Mouse (Mus musculus) mouse trophoblast stem cell (cell line): ENCODE measurements around the gene Nusap1.
"Not testable (repeated sequence)": the region's sequence is repeated elsewhere in the genome, so short reads cannot be mapped to it uniquely, and the experiment has no call there.

Experiments used
- in situ Hi-C, 2 experiments: fragments of 300-500 bp; cut with MseI, MboI; formaldehyde crosslinking; loops; 2 replicates in 1 of 2; 3 replicates in 1 of 2; pipeline ENCODE4 v1.15.1; 2025

Nusap1 gene

DNA sequence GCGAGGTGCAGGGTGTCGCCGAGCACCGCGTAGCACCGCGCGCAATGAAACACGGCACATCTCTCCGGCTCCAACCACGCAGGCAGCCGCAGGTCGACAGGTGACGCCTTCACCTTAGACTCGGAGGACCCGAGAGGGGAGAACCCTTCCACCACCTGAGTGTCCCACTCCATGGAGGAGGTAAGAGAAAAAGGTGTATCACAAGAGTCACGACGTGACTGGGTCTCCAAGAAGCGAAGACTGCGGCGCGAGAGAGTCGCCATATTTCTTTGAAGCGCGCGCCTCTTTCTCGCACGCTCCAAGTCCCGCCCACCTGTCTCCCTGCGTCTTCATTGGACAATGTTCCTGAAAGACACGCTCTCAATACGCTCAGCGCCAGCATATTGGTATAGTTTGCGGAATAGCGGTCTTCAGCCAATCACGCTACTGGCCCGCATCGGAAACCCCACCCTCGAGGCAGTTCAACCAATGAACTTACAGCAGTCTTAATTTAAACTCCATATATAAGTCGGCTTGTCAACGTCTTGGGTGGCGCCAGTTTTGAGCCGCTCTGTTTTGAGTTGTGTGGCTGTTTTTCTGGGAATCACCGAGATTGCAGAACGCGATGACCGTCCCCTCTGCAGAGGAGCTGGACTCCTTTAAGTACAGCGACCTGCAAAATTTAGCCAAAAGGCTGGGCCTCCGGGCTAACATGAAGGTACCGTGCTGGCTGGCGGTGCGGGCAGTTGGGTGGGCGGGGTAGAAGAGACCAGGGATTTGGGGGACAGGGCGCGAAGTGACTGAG, at the start of gene Nusap1, which contains the start of gene Oip5:
Nusap1 (plus strand) TSS at position 100 of the 784 bp plus-strand sequence.
Oip5 (minus strand) TSS at position 271 of the 784 bp plus-strand sequence.
- in situ Hi-C loops, result no loop called here

GRCm38 (mm10) chr2:119572471-119572870, 45.6 kb upstream of the Nusap1 start:
- in situ Hi-C loops, result no loop called here

- in situ Hi-C loops, result no loop called here
These were observed 36.5 kb upstream of the Nusap1 start for GRCm38 (mm10) chr2:119581571-119581970.

- in situ Hi-C loops, result no loop called here
These were observed 34.7 kb upstream of the Nusap1 start for GRCm38 (mm10) chr2:119583439-119583838.

DNA sequence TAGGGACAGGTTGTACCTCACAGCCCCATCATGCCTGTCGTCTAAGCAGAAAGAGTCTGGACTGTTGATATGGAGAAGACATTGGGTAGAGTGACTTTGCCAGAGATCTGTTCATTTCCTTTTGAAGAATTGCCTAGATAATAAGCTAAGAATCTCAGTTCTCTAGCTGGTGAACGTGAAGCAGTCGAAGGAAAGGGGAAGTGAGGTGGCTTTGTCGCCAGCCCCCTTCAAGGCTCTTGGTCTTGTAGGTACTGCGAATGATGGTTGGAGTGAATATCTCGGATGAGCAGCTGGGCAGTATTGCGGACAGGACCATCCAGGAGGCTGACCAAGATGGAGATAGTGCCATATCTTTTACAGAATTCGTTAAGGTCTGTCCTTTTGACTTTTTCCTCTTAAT, 33.8 kb upstream of the Nusap1 start:
- in situ Hi-C loops, result no loop called here

- in situ Hi-C loops, result no loop called here
These were observed 30.7 kb upstream of the Nusap1 start for GRCm38 (mm10) chr2:119587383-119587782.

GRCm38 (mm10) chr2:119591247-119591646, 26.9 kb upstream of the Nusap1 start:
- in situ Hi-C loops, result no loop called here

DNA sequence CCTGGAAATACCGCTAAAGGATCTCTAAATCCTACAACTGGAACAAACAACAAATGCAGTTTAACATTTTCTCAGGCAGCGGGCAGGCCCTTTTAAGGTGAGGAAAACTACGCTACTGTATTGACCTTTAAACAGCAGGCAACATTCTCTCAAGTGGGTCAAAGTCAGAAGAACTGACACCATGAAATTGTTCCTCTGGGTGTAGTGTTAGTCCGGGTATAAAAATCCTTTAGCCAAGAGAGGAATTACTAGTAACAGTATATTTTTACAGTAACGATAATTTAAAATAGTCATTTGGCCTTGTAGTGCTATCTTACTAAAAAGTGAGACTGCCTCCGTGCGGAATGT, 24.4 kb upstream of the Nusap1 start:
- in situ Hi-C loops, result no loop called here

DNA sequence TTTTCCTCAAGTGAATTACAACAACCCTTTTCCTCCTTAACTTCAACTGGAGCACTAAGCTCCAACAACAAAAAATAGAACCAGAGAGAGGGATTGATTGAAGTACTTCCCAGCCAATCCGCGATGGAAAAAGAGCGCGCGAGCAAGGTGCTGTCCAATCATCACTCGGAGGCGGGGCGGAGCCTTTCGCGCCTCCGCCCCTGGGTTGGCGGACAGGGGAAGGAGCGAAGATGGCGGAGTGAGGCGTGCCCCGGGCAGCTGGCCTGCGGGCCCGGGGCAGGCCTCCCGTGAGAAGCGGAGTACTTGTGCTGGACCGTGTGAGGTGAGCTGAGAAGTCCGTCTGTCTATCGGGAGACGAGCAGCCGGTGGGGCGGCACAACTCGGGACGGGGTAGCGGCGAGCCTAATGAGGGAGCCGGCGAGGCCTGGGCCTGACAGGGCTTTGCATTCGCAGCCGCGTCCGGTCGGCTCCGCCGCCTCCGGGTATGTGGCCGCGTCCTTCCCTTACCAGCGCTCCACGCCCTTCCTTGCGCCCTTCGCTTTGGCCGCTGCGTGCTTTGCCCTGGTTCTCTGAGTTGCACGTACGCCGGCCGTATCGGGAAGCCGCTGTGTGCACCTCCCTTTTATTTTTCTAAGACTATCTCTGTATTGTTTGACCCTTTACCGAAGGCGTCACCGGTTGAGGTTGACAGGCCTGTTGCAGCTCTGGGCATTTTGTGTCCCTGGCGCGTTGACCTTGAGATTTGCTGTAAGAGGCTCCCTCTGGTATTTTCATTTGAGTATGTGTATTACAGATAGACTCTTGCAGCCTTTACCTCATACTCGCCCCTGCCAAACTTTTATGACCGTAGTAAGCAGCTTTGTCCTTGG, 23.8 kb upstream of the Nusap1 start:
- in situ Hi-C loops, result no loop called here

DNA sequence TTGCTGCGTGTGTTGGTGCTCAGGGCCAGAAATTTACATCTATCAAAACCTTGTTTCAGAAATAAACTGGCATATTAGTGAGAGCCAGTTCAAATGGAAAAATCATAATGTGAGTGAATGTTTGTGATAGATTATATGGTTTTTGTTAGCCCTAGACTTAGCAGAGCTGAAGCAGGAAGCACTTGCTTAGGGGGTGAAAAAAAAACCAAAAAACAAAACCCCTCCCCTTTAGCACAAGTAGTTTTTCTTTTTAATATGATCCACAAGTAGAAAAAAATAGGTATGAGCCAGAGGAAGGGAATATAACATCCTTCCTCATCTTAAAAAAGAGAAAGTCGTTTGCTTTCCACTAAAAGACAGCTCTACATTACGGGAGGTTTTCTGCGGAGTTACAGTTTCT, 22.8 kb upstream of the Nusap1 start:
- in situ Hi-C loops, result no loop called here

DNA sequence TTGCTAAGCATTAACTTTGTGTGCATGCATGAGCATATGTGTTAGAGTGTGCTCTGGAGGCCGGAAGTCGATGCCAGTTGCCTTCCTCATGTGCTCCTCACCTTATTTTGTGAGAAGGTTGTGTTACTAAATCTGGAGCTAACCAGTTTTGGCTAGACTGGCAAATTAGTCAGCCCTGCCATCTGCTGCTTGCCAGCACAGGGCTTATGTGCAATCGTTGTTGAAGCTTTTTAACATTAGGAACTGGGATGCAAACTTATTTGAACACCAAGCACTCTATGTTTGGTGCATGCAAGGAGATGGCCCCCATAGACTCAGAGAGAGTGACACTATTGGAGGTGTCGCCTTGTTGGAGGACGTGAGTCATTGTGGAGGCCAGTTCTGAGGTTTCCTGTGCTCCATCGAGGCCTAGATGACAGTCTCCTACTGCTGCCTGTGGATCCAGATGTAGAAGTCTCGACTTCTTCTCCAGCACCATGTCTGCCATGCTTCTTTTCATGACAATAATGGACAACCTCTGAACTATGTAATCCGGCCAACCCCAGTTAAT, 21.2 kb upstream of the Nusap1 start:
- in situ Hi-C loops, result no loop called here

GRCm38 (mm10) chr2:119601027-119601426, 17.1 kb upstream of the Nusap1 start:
- in situ Hi-C loops, result no loop called here

DNA sequence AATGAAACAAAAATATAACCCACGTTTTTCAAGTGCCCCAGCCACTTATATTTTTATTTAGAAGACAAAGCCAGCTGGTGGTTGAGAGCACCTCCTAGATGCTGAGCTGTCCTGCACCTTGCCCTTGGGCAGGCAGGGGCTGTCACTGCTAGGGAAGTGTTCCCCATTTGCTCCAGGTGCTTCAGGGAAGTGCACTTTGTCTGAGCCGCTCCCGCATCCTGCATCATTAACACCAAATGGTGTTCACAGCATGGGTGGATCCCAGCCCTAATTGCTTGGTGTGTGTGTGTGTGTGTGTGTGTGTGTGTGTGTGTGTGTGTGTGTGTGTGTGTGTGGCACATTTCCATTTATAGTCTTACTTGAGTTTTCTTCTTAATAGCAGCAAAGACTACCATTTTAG, 16.5 kb upstream of the Nusap1 start:
- in situ Hi-C loops, result not testable (repeated sequence)

- in situ Hi-C loops, result no loop called here
These were observed 15.6 kb upstream of the Nusap1 start for GRCm38 (mm10) chr2:119602488-119602887.

DNA sequence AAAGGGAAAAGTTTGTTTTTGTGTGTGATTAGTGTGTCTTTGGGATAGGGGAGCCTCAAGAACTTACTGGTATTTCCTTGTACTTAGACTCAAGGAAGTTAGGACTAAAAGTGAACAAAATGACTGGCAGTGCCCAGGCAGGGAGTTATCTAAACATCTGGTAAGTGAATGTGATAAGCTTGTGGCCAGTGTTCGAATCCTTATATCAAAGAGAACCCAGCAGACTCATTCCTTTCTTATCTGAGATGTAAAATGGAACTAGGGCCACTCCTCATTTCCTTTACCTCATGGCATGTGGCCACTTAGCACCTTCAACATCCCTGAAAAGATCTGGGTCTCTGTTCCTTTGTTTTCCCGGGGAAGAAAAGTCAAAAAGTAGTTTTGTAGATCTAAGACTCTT, 14.2 kb upstream of the Nusap1 start:
- in situ Hi-C loops, result no loop called here

DNA sequence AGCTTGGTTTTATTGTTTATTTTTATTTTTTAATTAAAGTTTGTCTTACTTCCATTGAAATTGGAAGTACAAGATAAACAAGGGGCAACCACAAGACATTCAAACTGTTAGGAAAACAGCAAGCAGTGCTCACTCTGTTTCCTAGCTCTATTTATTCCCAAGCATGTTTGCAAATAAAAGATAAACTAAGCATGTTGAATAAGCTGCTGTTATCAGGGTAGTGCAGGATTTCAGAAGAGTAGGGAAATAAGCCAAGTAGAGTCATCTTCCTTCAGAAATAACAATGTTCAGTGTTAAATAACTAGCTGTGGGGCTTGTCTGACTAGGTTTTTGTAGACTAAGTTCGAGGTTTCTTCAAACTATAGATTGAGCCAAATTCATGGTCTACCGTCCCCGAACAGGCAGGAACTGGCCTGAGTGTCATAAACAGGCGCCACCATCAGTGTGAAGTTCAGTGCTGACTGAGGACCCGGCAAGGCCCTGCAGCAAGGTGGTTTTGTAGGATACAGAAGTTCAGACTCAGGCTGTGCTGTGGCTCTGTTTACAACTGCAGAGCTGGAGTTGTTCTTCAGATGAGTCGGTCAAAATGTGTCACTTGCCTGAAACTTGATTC, 12.6 kb upstream of the Nusap1 start:
- in situ Hi-C loops, result no loop called here

GRCm38 (mm10) chr2:119607023-119607422, 11.1 kb upstream of the Nusap1 start:
- in situ Hi-C loops, result no loop called here

DNA sequence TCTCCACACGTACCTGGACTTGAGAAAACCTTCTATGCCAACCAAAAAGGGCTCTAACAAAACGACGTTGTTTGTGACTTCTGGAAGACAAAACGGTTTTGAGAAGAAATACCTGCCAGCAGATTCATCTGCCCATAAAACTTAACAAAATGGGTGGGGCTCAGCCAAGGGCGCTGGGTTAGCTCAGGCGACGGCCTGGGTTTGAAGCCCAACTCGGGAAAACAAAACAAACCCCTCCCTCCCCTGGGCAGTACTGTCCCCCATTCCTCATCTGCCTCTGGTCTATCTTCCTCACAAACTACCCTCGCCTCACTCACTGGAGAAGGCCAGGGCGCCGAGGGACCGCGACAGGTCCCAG, 278 bp upstream of the Nusap1 start:
- in situ Hi-C loops, result no loop called here

DNA sequence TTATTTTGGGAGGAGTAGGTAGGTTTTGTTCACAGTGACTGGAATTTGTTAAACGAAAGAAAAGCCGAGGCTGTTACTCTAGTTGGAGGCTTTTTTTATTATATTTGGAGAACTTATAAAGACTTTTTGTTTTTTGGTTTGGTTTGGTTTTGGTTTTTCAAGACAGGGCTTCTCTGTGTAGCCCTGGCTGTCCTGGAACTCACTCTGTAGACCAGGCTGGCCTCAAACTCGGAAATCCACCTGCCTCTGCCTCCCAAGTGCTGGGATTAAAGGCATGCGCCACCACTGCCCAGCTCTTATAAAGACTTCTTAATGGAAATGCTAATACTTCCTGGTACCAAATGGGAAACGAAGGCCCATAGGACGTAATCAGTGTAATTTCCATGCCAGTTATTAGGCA, 904 bp downstream of the Nusap1 start:
- in situ Hi-C loops, result not testable (repeated sequence)

GRCm38 (mm10) chr2:119621302-119621701, 3.2 kb downstream of the Nusap1 start:
- in situ Hi-C loops, result no loop called here

GRCm38 (mm10) chr2:119636781-119637180, 18.7 kb downstream of the Nusap1 start:
- in situ Hi-C loops, result no loop called here

GRCm38 (mm10) chr2:119641214-119641912, 23.3 kb downstream of the Nusap1 start:
- in situ Hi-C loops, result no loop called here
